Mouse (Mus musculus) heart, postnatal 0 days (tissue): ENCODE results near the gene Trim63.

Source experiments
- CTCF ChIP-seq: IDR thresholded peaks from 2 replicates; pipeline ENCODE4 v1.5.1; 2016; ENCODE audit warnings: antibody characterized with exemption, control low read depth, low read depth
- EP300 ChIP-seq: IDR thresholded peaks from 2 replicates; pipeline ENCODE4 v1.6.1; 2016; ENCODE audit warnings: antibody characterized with exemption, low read depth

GRCm38 (mm10) chr4:134374306-134374705 is 59.4 kb downstream of the Trim63 start:
- TF ChIP-seq CTCF, result no peak
- no peak for TF ChIP-seq EP300
